Mouse (Mus musculus) CH12.LX (cell line): ENCODE measurements around the gene Krtap19-5.

Experiments
- CTCF ChIP-seq, 2 experiments: IDR thresholded peaks in 1 of 2; conservative IDR thresholded peaks in 1 of 2; 2 replicates each; pipeline ENCODE4 v1.5.1; 2011 to 2012; ENCODE audit warnings: low read depth in 2 of 2, low read length in 2 of 2, improper control_type of control experiment in 1 of 2, inconsistent platforms in 1 of 2, mild to moderate bottlenecking in 1 of 2, moderate library complexity in 1 of 2
- E2F4 ChIP-seq: IDR thresholded peaks from 2 replicates; pipeline ENCODE4 v1.6.1; 2011; ENCODE audit warnings: low read depth, low read length, improper control_type of control experiment; ENCODE audit not compliant: insufficient replicate concordance
- JUN ChIP-seq: IDR thresholded peaks from 2 replicates; pipeline ENCODE4 v1.6.1; 2011; ENCODE audit warnings: low read depth, mild to moderate bottlenecking, low read length, improper control_type of control experiment, moderate library complexity; ENCODE audit not compliant: insufficient read depth
- MAX ChIP-seq: IDR thresholded peaks from 2 replicates; pipeline ENCODE4 v1.6.1; 2011; ENCODE audit warnings: low read length, improper control_type of control experiment
- POLR2A ChIP-seq: IDR thresholded peaks from 2 replicates; pipeline ENCODE4 v1.6.1; 2011; ENCODE audit warnings: low read depth, mild to moderate bottlenecking, improper control_type of control experiment, low read length
- RAD21 ChIP-seq: IDR thresholded peaks from 2 replicates; pipeline ENCODE4 v1.6.1; 2011; ENCODE audit warnings: low read depth, mild to moderate bottlenecking, low read length, improper control_type of control experiment, moderate library complexity
- SIN3A ChIP-seq: IDR thresholded peaks from 2 replicates; pipeline ENCODE4 v1.6.1; 2012; ENCODE audit warnings: low read length, improper control_type of control experiment, inconsistent platforms
- SMC3 ChIP-seq: IDR thresholded peaks from 2 replicates; pipeline ENCODE4 v1.6.1; 2011; ENCODE audit warnings: low read depth, low read length, improper control_type of control experiment
- TBP ChIP-seq: conservative IDR thresholded peaks from 2 replicates; pipeline ENCODE4 v1.6.1; 2011; ENCODE audit warnings: low read depth, low read length, improper control_type of control experiment
- USF1 ChIP-seq: IDR thresholded peaks from 2 replicates; pipeline ENCODE4 v1.6.1; 2014; ENCODE audit warnings: low read depth, mild to moderate bottlenecking, inconsistent platforms, low read length, improper control_type of control experiment
- ZC3H11A ChIP-seq: IDR thresholded peaks from 2 replicates; pipeline ENCODE4 v1.6.1; 2012; ENCODE audit warnings: low read depth, mild to moderate bottlenecking, inconsistent platforms, low read length, improper control_type of control experiment

DNA sequence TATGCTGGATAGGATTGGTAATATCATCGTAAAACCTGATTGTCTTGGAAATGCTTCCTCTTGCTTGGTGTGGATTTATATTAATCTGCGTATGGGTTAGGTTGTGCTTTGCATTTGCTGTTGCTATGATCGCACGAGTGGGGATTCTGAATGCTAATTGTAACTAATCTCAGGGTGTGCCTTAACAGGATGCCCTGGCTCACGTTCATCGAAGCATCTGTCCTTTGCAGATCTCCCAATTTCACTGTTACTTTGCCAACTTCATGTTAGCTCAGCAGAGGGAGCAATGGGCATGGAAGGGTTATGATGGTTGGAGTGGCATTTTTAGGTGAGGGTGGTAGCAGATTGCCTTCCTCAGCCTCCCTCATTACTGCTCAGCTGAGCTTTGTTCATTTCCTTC is 44.8 kb upstream of the Krtap19-5 start:
- no peak for TF ChIP-seq E2F4
- TF ChIP-seq USF1 = no peak
- TF ChIP-seq JUN = no peak
- no peak for TF ChIP-seq SIN3A
- TF ChIP-seq TBP = no peak
- TF ChIP-seq SMC3 = no peak
- TF ChIP-seq CTCF (conservative IDR thresholded peaks at IDR 0.05 in 1 of 2, IDR thresholded peaks at IDR 0.05 in 1 of 2; ENCODE audit: low read depth in 2 of 2, low read length in 2 of 2) = no peak
- no peak for TF ChIP-seq MAX
- no peak for TF ChIP-seq POLR2A
- TF ChIP-seq RAD21 = no peak
- TF ChIP-seq ZC3H11A = no peak
